Mouse (Mus musculus) splenic B cell, adult 2 months (primary cell): ENCODE results near the gene Smarca2.
"Not testable (repeated sequence)": the region's sequence is repeated elsewhere in the genome, so short reads cannot be mapped to it uniquely, and the experiment has no call there.

Experiments used
- DNase-seq: peaks from one replicate; pipeline ENCODE4 v3.0.0-alpha.2; 2011; ENCODE audit warnings: low read depth, low spot score
- H3K27me3 ChIP-seq: 2 replicates; pipeline ENCODE4 v1.6.1; 2012; ENCODE audit warnings: mild to moderate bottlenecking, low read length, moderate library complexity, mixed read lengths; ENCODE audit not compliant: control insufficient read depth, poor library complexity, insufficient read depth, severe bottlenecking
- H3K36me3 ChIP-seq: 2 replicates; pipeline ENCODE4 v1.6.1; 2012; ENCODE audit warnings: mild to moderate bottlenecking, low read length, moderate library complexity, mixed read lengths; ENCODE audit not compliant: control insufficient read depth, poor library complexity, insufficient read depth, severe bottlenecking

The Smarca2 gene

DNA sequence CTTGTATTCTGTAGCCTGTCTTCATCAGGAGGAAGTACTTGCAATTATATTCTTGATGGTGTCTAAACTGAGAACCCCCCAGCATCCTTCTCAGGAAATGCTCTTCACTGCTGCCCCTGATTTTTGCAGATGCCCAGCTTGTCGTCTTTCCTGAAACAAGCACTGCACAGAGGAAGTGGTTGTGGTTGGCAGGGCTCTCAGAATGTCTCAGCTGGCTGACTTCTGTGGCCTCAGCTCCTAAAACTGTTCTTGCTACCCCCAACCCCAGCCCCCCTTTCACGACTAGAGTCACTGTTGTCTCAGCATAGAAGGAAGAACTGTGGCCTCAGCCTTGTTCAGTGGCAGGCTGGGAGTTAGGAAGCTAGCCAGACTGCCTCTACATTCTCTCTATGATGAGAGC, 41.3 kb downstream of the Smarca2 start:
- Histone ChIP-seq H3K36me3 (peaks cover 11% of the 10 kb centered on the region), H3K27me3 (no peaks in the 10 kb centered on the region)
- peak; percentile 67 for DNase-seq

DNA sequence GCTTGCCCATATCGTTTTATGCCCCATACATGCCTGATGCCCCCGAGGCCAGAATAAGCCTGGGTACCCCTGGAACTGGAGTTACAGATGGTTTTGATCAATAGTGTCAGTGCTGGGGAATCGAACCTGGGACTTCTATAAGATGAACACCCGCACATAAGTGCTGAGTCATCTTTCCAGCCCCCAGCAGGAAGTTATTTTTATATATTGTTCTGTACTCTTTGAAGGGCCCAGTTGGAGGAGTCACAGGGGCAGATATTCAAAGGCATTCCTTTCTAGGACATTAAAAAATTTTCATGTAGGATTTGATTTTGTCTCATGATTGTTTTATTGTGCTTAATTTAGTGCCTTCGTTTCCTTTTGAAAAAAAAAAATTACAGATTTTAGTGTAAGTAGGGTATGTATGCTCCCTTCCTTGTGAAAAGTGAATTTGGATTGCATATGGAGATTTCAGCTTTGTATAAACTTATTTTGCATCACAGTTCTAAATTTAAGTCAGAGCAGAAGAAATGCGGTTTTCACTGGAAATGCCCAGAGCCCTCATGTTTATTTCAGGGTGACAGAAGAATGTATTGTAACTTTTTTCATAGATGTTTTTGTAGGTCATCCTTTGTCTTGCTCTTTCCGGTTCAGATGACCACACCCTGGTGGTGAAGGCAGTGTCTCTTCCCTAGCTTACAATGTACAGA, 45.9 kb downstream of the Smarca2 start:
- H3K27me3 ChIP-seq, result no peaks in the 10 kb centered on the region
- DNase-seq, result no peak

DNA sequence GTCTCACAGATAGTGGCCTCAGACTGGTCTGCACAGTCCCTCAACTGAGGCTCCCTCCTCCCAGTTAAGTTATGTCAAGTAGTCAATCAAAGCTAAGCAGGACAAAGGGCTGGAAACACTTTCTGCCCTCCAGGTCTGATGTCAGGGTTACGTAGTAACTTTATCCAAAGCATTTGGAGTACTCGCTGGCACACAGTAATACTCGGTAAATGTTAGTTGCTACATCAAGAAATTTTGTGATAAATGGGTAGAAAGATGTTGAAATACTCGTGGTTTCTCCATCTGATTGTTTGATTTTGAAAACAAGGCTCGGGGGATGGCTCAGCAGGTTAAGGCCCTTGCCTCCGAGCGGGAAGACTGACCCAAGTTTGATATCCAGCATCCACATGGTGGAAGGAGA, 53.5 kb downstream of the Smarca2 start:
- no peak for DNase-seq
- Histone ChIP-seq H3K36me3 (peaks cover 6% of the 10 kb centered on the region), H3K27me3 (no peaks in the 10 kb centered on the region)

More for the DNA sequence above, 45.9 kb downstream of the Smarca2 start:
- H3K36me3 ChIP-seq, result peaks cover 13% of the 10 kb centered on the region

DNA sequence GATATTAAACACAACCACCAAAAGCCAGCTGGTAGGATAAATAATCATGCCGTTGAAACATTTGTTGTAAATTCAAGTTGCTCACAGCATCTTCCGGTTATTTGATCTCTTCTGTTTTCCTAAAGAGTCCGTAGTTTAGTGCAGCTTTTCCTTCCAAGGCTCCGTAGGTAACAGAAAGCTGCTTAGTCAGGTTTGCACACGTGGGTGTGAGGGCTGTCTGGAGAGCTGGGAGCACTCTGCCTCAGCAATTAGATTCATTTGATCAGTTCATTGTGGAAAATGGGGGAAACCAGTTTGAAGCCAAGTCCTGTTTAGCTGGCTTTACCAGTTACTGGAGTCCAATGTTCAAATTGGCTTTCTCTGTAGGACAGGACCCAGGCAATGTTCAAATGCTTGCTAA, 55.1 kb downstream of the Smarca2 start:
- no peak for DNase-seq

DNA sequence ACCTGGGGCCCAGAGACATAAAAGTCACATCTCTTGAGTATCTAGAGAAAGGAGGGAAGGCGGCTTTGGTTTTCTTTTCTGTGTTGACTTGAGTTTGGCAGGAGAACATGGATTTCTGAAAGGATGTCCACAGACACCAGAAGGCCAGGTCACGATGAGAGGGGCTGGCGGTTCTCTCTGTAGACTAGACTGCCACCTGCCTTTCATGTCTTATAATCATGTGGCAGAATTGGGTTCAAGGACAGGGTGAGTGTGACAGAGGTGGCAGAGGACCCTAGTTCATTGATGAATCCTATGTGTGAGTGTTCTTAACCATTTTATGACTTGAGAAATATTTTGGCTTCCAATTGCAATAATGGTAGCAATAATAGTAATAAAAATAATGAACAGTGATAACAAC, 56.3 kb downstream of the Smarca2 start:
- DNase-seq, result no peak
- Histone ChIP-seq H3K27me3 (no peaks in the 10 kb centered on the region), H3K36me3 (no peaks in the 10 kb centered on the region; the same call in 1 of the 2 replicates)

More for the DNA sequence above, 55.1 kb downstream of the Smarca2 start:
- H3K36me3 ChIP-seq, result peaks cover 4% of the 10 kb centered on the region
- H3K27me3 ChIP-seq, result no peaks in the 10 kb centered on the region

DNA sequence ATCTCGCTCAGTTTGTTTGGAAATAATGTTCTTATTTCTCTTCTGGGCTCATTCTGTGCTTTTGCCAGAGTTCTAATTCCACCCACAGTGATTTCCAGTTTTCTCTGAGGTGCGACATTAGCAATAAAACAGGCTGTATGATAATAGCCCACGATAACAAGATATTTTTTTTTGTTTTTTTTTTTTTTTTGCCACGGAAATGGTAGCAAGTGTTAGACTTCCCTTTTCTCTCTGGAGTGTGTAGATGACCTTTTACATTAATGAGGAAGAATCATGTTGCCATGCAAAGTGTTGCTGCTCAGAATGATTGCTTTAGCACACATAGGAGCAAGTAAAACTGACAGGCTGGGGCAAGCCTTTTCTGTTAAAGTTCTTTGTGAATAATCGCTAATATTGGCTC, 61.5 kb downstream of the Smarca2 start:
- DNase-seq, result peak; percentile 39
- Histone ChIP-seq H3K27me3 (no peaks in the 10 kb centered on the region), H3K36me3 (peaks cover 4% of the 10 kb centered on the region; the same call in 1 of the 2 replicates)

DNA sequence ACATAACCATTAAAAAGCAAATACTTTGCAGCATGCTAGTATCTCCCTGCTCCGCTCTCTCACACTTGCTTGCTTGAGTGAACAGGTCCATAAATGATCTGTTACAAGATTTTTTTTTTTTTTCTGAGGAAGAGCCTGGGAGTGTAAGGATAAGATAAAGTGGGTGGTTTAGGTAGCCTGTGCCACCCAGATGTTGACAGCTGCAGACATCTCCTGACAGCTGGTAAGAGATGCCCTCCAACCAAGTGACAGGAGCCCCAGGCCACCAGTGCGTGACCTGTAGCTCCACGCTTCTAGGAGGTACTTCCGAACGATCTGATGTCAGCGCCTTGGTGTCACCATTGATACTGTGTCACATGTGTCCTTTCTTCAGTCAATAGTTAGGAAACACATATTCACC, 65.2 kb downstream of the Smarca2 start:
- H3K27me3 ChIP-seq, result no peaks in the 10 kb centered on the region
- H3K36me3 ChIP-seq, result peaks cover 4% of the 10 kb centered on the region
- DNase-seq, result no peak

DNA sequence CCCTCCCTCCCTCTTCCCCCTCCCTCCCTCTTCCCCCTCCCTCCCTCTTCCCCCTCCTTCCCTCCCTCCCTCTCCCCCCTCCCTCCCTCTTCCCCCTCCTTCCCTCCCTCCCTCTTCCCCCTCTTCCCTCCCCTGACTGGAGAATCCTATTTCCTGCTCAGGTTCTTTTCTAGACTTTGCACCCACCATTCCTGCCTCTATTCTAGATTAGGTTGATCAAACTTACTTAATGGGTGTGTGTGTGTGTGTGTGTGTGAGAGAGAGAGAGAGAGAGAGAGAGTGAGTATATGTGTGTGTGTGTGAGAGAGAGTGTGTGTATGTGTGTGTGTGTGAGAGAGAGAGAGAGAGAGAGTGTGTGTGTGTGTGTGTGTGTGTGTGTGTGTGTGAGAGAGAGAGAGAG, 66.6 kb downstream of the Smarca2 start:
- not testable (repeated sequence) for DNase-seq, H3K36me3 ChIP-seq, H3K27me3 ChIP-seq

DNA sequence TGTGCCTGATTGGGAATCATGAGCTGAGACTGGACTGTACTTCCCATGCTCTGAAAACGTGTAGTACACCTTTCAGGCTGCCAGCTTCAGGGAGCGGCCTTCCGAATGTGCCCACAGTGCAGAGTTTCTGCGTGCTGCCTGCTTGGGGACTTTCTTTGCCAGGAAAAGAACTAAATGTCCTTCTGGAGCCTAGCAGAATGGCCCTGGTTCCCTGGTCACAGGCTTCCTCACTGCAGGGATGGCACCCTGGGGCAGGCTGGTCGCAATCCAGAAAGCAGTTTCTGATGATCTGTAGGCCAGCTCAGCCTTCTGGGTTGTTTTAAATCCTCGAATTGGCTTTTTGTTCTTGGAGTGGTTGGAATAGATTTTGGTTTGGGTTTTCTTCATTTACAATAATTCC, 71.1 kb downstream of the Smarca2 start:
- peaks cover 10% of the 10 kb centered on the region for H3K36me3 ChIP-seq

DNA sequence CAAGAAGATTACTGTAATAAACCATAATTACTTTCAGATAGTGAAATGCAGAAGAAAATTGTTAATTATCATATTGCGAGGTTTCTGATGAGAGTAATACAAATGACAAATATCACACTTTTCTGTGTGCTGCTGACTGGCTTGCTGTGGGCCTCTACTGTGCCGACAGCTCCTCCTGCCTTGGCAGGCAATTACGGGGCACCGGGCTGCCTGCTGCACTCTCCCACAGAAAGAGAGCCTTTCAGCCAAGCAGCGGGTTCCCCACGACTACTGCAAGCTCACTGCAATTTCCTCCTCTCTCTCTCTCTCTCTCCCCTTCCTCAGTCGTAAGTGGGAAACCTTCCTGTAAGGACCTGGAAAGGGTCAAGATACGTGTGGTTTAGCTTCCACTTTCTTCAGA, 73.7 kb downstream of the Smarca2 start:
- Histone ChIP-seq H3K27me3 (no peaks in the 10 kb centered on the region), H3K36me3 (peaks cover 16% of the 10 kb centered on the region)
- no peak for DNase-seq

More for the DNA sequence above, 71.1 kb downstream of the Smarca2 start:
- no peak for DNase-seq
- no peaks in the 10 kb centered on the region for H3K27me3 ChIP-seq

DNA sequence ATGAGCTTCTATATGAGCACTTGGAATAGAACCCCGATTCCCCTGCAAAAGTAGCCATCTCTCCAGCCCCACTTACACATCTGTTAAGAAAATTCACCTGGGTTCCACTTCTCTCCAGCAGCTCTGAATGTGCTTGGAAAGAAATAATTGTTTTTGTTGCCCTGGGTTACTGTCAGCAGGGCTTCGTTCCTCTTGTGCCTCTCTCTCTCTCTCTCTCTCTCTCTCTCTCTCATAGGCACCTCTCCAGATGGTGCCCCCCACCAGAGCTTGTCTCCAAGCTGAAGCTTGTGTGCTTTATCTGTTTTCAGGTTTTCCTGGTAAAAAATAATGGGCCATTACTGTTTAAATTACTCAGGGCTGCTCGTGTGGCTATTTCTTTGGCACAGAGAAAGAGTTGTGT, 74.8 kb downstream of the Smarca2 start:
- H3K36me3 ChIP-seq, result peaks cover 21% of the 10 kb centered on the region
- no peaks in the 10 kb centered on the region for H3K27me3 ChIP-seq
- DNase-seq, result no peak

DNA sequence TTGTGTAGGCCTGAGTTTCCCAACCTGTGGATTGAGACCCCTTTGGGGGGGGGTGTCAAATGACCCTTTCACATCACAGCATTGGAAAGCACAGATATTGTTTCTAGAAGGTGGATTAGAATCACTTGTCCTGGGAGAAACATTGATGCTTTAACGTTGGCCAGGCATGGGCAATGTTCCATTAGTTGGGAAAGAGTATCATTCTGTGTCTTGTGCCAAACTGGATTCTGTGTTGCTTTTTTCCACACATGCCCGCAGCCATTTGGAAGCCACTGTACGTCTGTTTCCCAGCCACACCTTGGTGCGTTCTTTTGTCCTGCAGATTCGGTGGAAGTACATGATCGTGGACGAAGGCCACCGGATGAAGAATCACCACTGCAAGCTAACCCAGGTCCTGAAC, 76.7 kb downstream of the Smarca2 start:
- peaks cover 21% of the 10 kb centered on the region for H3K36me3 ChIP-seq
- no peak for DNase-seq
- no peaks in the 10 kb centered on the region for H3K27me3 ChIP-seq

DNA sequence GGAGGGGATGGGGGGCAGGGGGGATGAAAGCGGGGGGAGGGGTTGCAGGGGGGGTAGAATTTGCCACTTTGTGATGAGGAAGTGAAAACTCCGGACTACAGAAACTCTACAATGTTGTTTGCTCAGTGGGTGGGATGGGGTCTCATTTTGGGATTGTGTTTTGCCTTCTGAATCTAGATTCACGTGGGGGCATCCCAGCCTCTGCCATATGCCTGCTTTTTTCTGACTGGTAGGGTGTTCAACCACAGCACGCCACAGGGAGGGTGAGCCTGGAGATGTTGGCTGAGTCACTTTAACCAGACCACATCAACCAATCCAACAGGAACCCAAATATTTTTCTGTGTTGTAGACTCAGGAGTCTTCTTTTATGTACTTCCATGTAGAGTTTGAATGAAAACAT, 77.3 kb downstream of the Smarca2 start:
- DNase-seq, result no peak
- peaks cover 19% of the 10 kb centered on the region for H3K36me3 ChIP-seq
- H3K27me3 ChIP-seq, result no peaks in the 10 kb centered on the region

DNA sequence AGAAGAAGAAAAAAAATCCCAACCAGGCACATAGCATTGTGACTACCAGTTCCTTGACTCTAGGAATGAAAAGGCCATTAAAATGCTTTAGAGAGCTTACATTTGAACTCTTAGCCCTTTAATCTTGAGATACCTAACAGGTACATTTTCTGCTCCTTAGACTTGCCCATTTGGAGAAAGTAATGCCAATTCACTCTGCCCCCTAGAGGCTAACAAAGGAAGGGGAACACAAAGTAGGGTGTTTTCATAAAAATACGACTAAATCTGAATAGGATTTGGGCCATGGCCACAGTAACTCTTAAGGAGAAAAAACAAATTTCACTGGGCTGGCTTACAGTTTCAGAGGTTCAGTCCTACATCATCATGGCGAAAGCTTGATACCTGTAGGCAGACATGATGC, 77.9 kb downstream of the Smarca2 start:
- no peaks in the 10 kb centered on the region for H3K27me3 ChIP-seq
- DNase-seq, result peak; percentile 41
- peaks cover 25% of the 10 kb centered on the region for H3K36me3 ChIP-seq

DNA sequence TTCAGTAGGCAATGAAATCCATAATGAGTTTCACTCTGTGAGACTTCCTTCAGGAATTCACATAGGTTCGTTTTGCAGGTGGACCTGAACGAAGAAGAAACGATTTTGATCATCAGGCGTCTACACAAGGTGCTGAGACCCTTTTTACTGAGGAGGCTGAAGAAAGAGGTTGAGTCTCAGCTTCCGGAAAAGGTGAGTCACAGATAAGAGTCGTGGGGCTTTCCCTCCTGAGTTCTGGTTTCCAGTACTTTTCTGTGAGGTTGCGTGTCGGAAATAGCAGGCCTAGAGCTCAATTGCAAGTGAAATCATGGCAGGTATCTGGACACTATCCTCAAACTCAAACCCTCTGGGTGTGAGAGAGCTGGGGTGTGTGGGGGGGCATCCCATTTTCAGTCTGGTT, 78.9 kb downstream of the Smarca2 start:
- peak; percentile 5 for DNase-seq
- Histone ChIP-seq H3K27me3 (no peaks in the 10 kb centered on the region), H3K36me3 (peaks cover 30% of the 10 kb centered on the region)

DNA sequence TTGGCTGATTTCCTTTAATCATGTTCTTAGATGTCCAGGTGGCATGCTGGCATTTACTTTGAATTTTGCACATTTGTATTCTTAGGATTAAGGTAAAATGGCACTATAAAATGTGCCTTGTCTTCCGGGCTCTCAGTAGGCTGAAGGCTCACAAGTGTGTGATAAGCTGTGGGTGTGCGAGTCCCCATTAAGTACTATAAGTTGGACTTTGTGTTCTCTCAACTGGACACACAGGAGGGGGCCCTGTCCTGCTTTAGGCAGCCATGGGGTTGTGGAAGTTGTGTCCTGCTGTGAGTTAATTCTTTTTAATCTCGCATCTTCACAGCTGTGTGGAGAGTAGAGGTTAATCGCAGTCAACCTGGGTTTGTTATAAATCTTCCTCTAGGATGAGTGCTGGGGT, 85.7 kb downstream of the Smarca2 start:
- peaks cover 18% of the 10 kb centered on the region for H3K36me3 ChIP-seq
- DNase-seq, result no peak
- no peaks in the 10 kb centered on the region for H3K27me3 ChIP-seq
